Mouse (Mus musculus): ENCODE data around the gene Cdc42bpa.

Cdc42bpa gene

GRCm38 (mm10) chr1:180166533-180166932, 206.3 kb downstream of the Cdc42bpa start:
- no peak for DNase-seq (ENCODE audit: low spot score in 2 of 2)

GRCm38 (mm10) chr1:180168294-180168693, 208.0 kb downstream of the Cdc42bpa start:
- DNase-seq (ENCODE audit: low spot score in 2 of 2), result no peak

GRCm38 (mm10) chr1:180169161-180169560, 208.9 kb downstream of the Cdc42bpa start:
- no peak for DNase-seq (ENCODE audit: low spot score in 2 of 2)

- DNase-seq (ENCODE audit: low spot score in 2 of 2), result no peak
These were observed 209.8 kb downstream of the Cdc42bpa start for GRCm38 (mm10) chr1:180170071-180170470.

- DNase-seq (ENCODE audit: low spot score in 2 of 2), result no peak
These were observed 211.6 kb downstream of the Cdc42bpa start for GRCm38 (mm10) chr1:180171883-180172282.

- no peak for DNase-seq (ENCODE audit: low spot score in 2 of 2)
These were observed 212.3 kb downstream of the Cdc42bpa start for GRCm38 (mm10) chr1:180172600-180172999.

- no peak for DNase-seq (ENCODE audit: low spot score in 2 of 2)
These were observed 212.7 kb downstream of the Cdc42bpa start for GRCm38 (mm10) chr1:180173017-180173416.

- DNase-seq (ENCODE audit: low spot score in 2 of 2), result no peak
These were observed 214.4 kb downstream of the Cdc42bpa start for GRCm38 (mm10) chr1:180174718-180175117.

- DNase-seq (ENCODE audit: low spot score in 2 of 2), result no peak
These were observed 214.9 kb downstream of the Cdc42bpa start for GRCm38 (mm10) chr1:180175167-180175566.

- DNase-seq (ENCODE audit: low spot score in 2 of 2), result no peak
These were observed 215.4 kb downstream of the Cdc42bpa start for GRCm38 (mm10) chr1:180175635-180176034.

GRCm38 (mm10) chr1:180176784-180177183, 216.5 kb downstream of the Cdc42bpa start:
- DNase-seq (ENCODE audit: low spot score in 2 of 2), result no peak

- DNase-seq (ENCODE audit: low spot score in 2 of 2), result no peak
These were observed 218.1 kb downstream of the Cdc42bpa start for GRCm38 (mm10) chr1:180178340-180178739.

- DNase-seq (ENCODE audit: low spot score in 2 of 2), result no peak
These were observed 218.8 kb downstream of the Cdc42bpa start for GRCm38 (mm10) chr1:180179100-180179499.

- no peak for DNase-seq (ENCODE audit: low spot score in 2 of 2)
These were observed 219.6 kb downstream of the Cdc42bpa start for GRCm38 (mm10) chr1:180179840-180180239.

- DNase-seq (ENCODE audit: low spot score in 2 of 2), result no peak
These were observed 221.2 kb downstream of the Cdc42bpa start for GRCm38 (mm10) chr1:180181304-180181965.

- DNase-seq (ENCODE audit: low spot score in 2 of 2), result no peak
These were observed 221.7 kb downstream of the Cdc42bpa start for GRCm38 (mm10) chr1:180181966-180182319.

GRCm38 (mm10) chr1:180182731-180183130, 222.5 kb downstream of the Cdc42bpa start:
- no peak for DNase-seq (ENCODE audit: low spot score in 2 of 2)

- DNase-seq (ENCODE audit: low spot score in 2 of 2), result no peak
These were observed 223.4 kb downstream of the Cdc42bpa start for GRCm38 (mm10) chr1:180183525-180184159.

GRCm38 (mm10) chr1:180184768-180185167, 224.5 kb downstream of the Cdc42bpa start:
- no peak for DNase-seq (ENCODE audit: low spot score in 2 of 2)

- no peak for DNase-seq (ENCODE audit: low spot score in 2 of 2)
These were observed 225.6 kb downstream of the Cdc42bpa start for GRCm38 (mm10) chr1:180185877-180186276.

- DNase-seq (ENCODE audit: low spot score in 2 of 2), result no peak
These were observed 226.1 kb downstream of the Cdc42bpa start for GRCm38 (mm10) chr1:180186371-180186770.

GRCm38 (mm10) chr1:180188951-180189350, 228.7 kb downstream of the Cdc42bpa start:
- DNase-seq (ENCODE audit: low spot score in 2 of 2), result no peak

- DNase-seq (ENCODE audit: low spot score in 2 of 2), result no peak
These were observed 230.8 kb downstream of the Cdc42bpa start for GRCm38 (mm10) chr1:180191112-180191511.
